Mouse (Mus musculus): Measurements from ENCODE around the gene Fam160a2. TPM values are rescaled to one million over a fixed set of nuclear protein-coding genes. Genes with fewer than 3 reads are reported as not detected.
"Not testable (repeated sequence)": the region's sequence is repeated elsewhere in the genome, so short reads cannot be mapped to it uniquely, and the experiment has no call there.

Fam160a2 gene
- polyA plus RNA-seq, 1 experiment from 2014 or later = 30.6 TPM

DNA sequence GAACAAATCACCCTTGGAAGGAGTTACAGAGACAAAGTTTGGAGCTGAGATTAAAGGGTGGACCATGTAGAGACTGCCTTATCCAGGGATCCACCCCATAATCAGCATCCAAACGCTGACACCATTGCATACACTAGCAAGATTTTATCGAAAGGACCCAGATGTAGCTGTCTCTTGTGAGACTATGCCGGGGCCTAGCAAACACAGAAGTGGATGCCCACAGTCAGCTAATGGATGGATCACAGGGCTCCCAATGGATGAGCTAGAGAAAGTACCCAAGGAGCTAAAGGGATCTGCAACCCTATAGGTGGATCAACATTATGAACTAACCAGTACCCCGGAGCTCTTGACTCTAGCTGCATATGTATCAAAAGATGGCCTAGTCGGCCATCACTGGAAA, 43.8 kb downstream of the Fam160a2 start:
- not testable (repeated sequence) for H3K9me3 ChIP-seq (replicated peaks; ENCODE audit: control insufficient read depth, low read length); H3K36me3 ChIP-seq (ENCODE audit: control insufficient read depth, insufficient read depth, low read length); H3K27me3 ChIP-seq (ENCODE audit: control insufficient read depth, insufficient read depth, low read length); H3K4me2 ChIP-seq; H3K27ac ChIP-seq (ENCODE audit: low read depth, low read length); H3K9ac ChIP-seq (ENCODE audit: low read depth, low read length); H3K4me1 ChIP-seq (ENCODE audit: control insufficient read depth, insufficient read depth, low read length); ATAC-seq (replicated peaks; ENCODE audit: insufficient number of reproducible peaks, low FRiP score, low TSS enrichment); H3K4me3 ChIP-seq (ENCODE audit: low read depth, low read length)
- no CpG with 5 or more reads among the region's 5 CpGs for WGBS (ENCODE audit: insufficient replicate concordance)

DNA sequence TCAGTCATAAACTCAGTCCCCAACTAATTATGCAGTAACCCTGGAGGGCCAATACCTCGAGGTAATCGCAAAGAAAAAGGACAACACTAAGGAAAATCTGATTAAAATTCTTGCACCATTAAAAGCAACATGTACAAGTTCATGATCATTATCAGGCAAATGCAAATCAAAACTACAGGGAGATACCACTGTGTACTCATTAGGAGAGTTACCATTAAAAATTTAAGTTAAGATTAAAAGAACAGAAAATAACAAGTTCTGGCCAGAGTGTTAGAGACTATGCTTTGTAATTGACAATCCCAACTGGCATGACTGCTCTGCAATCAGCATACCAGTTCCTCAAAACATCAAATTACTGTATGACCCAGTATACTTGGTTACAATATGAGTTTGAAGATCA, 57.1 kb downstream of the Fam160a2 start:
- Histone ChIP-seq H3K27me3 (ENCODE audit: control insufficient read depth, insufficient read depth, low read length) (no peaks in the 10 kb centered on the region), H3K4me2 (no peak overlapping the region), H3K27ac (ENCODE audit: low read depth, low read length) (no peak overlapping the region), H3K4me3 (ENCODE audit: low read depth, low read length) (no peak overlapping the region), H3K9me3 (replicated peaks; ENCODE audit: control insufficient read depth, low read length) (no peaks in the 10 kb centered on the region), H3K4me1 (ENCODE audit: control insufficient read depth, insufficient read depth, low read length) (no peaks in the 10 kb centered on the region), H3K9ac (ENCODE audit: low read depth, low read length) (no peak overlapping the region), H3K36me3 (ENCODE audit: control insufficient read depth, insufficient read depth, low read length) (no peaks in the 10 kb centered on the region)
- 72% methylated on average over 2 of the region's 2 CpGs for WGBS (ENCODE audit: insufficient replicate concordance)
- no peak for ATAC-seq (replicated peaks; ENCODE audit: insufficient number of reproducible peaks, low FRiP score, low TSS enrichment)

DNA sequence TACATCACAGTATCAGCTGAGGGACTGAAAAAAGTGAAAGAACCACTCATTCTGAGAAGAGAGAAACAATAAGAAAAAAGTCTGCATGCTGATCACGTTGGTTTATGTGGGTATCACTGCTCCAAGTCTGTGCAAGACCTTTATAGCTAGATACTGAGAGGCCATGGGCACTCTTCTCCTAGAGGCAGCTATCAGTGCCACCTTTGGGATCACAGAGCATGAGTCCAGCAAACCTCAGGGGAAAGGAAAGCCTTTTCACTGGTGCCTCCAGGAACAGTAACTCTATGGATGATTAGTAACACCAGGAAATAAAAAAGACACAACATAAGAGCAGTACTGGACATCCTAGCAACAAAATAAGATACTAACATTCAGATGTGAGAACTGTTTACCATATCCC, 57.7 kb downstream of the Fam160a2 start, which contains the start of gene Olfr691:
Gene Olfr691, minus strand, starts transcription at position 101 of the 400 bp plus-strand sequence.
- Histone ChIP-seq H3K9me3 (replicated peaks; ENCODE audit: control insufficient read depth, low read length) (no peaks in the 10 kb centered on the region), H3K4me3 (ENCODE audit: low read depth, low read length) (no peak within 1 kb of the TSS), H3K4me2 (no peak within 1 kb of the TSS), H3K9ac (ENCODE audit: low read depth, low read length) (no peak within 1 kb of the TSS), H3K27me3 (ENCODE audit: control insufficient read depth, insufficient read depth, low read length) (no peaks in the 10 kb centered on the region), H3K27ac (ENCODE audit: low read depth, low read length) (no peak within 1 kb of the TSS), H3K4me1 (ENCODE audit: control insufficient read depth, insufficient read depth, low read length) (no peaks in the 10 kb centered on the region), H3K36me3 (ENCODE audit: control insufficient read depth, insufficient read depth, low read length) (no peaks in the 10 kb centered on the region)
- WGBS (ENCODE audit: insufficient replicate concordance) = 34% methylated on average over 1 of the region's 1 CpGs
- no peak for ATAC-seq (replicated peaks; ENCODE audit: insufficient number of reproducible peaks, low FRiP score, low TSS enrichment)

DNA sequence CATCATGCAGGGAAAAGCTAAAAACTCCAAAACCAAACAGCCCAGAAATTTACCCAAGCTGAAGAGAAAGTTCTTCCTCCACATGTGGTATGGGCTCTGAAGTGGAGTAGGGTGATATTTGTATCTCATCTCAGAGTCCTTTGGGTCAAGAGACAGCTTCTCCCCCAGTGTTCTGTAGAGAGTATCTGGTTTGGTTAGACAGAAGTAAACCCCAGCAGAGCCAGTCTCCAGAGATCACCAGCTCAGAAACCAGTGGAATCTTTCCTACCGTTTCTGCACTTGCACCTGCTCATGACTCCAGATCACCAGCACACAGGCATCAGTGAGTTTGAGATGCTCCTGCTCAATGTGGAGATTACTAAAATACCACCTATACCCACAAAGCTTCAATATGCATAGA, 65.8 kb downstream of the Fam160a2 start, which contains the start of gene Olfr690:
Gene Olfr690, minus strand, starts transcription at position 101 of the 400 bp plus-strand sequence.
- Histone ChIP-seq H3K4me3 (ENCODE audit: low read depth, low read length) (no peak within 1 kb of the TSS), H3K4me2 (no peak within 1 kb of the TSS), H3K27ac (ENCODE audit: low read depth, low read length) (no peak within 1 kb of the TSS), H3K9ac (ENCODE audit: low read depth, low read length) (no peak within 1 kb of the TSS), H3K4me1 (ENCODE audit: control insufficient read depth, insufficient read depth, low read length) (no peaks in the 10 kb centered on the region), H3K9me3 (replicated peaks; ENCODE audit: control insufficient read depth, low read length) (no peaks in the 10 kb centered on the region), H3K27me3 (ENCODE audit: control insufficient read depth, insufficient read depth, low read length) (no peaks in the 10 kb centered on the region), H3K36me3 (ENCODE audit: control insufficient read depth, insufficient read depth, low read length) (no peaks in the 10 kb centered on the region)
- WGBS (ENCODE audit: insufficient replicate concordance) = 79% methylated on average over 1 of the region's 1 CpGs
- ATAC-seq (replicated peaks; ENCODE audit: insufficient number of reproducible peaks, low FRiP score, low TSS enrichment) = no peak

DNA sequence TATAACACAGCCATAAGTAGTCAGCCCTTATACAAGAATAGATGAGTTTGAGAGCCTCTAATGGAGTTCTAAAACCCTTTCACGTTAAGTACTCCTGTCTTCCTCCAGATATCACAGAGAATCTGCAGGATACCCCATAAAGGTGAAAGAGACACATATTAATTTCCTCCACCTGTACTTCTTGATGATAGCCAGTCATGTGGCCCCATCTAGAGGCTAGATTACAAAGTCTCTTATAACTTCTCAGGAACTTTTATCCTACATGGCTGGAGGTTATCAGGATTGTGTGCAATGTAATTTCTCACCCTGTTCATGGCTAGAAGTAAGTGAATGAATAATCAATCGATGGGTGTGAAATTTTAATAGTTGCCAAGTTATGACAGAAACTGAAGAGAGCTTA, 74.6 kb downstream of the Fam160a2 start:
- 64% methylated on average over 2 of the region's 2 CpGs for WGBS (ENCODE audit: insufficient replicate concordance)
- ATAC-seq (replicated peaks; ENCODE audit: insufficient number of reproducible peaks, low FRiP score, low TSS enrichment) = no peak
- Histone ChIP-seq H3K36me3 (ENCODE audit: control insufficient read depth, insufficient read depth, low read length) (no peaks in the 10 kb centered on the region), H3K27ac (ENCODE audit: low read depth, low read length) (no peak overlapping the region), H3K4me2 (no peak overlapping the region), H3K4me1 (ENCODE audit: control insufficient read depth, insufficient read depth, low read length) (no peaks in the 10 kb centered on the region), H3K27me3 (ENCODE audit: control insufficient read depth, insufficient read depth, low read length) (no peaks in the 10 kb centered on the region), H3K9ac (ENCODE audit: low read depth, low read length) (no peak overlapping the region), H3K9me3 (replicated peaks; ENCODE audit: control insufficient read depth, low read length) (no peaks in the 10 kb centered on the region), H3K4me3 (ENCODE audit: low read depth, low read length) (no peak overlapping the region)

Other genes starting within 250 kb of the Fam160a2 start
- gene Olfr684, start 236.4 kb downstream of the Fam160a2 start, polyA plus RNA-seq (2014; fragmentation: Nextera tagmentation; extraction: Ambion mirVana) = not detected in 2 replicates
- gene Olfr685, start 214.0 kb downstream of the Fam160a2 start, polyA plus RNA-seq (2014; fragmentation: Nextera tagmentation; extraction: Ambion mirVana) = not detected in 2 replicates
- not detected in 2 replicates for gene Olfr686, start 192.6 kb downstream of the Fam160a2 start, polyA plus RNA-seq (2014; fragmentation: Nextera tagmentation; extraction: Ambion mirVana)
- not detected in 2 replicates for gene Olfr688, start 112.0 kb downstream of the Fam160a2 start, polyA plus RNA-seq (2014; fragmentation: Nextera tagmentation; extraction: Ambion mirVana)
- gene Olfr689, start 88.9 kb downstream of the Fam160a2 start, polyA plus RNA-seq (2014; fragmentation: Nextera tagmentation; extraction: Ambion mirVana) = not detected in 2 replicates
- not detected in 2 replicates for gene Olfr690, start 66.0 kb downstream of the Fam160a2 start, polyA plus RNA-seq (2014; fragmentation: Nextera tagmentation; extraction: Ambion mirVana)
- gene Olfr691, start 57.8 kb downstream of the Fam160a2 start, polyA plus RNA-seq (2014; fragmentation: Nextera tagmentation; extraction: Ambion mirVana) = not detected in 2 replicates
- not detected in 2 replicates for gene Olfr692, start 31.8 kb downstream of the Fam160a2 start, polyA plus RNA-seq (2014; fragmentation: Nextera tagmentation; extraction: Ambion mirVana)
- gene Gm5901, start 25.0 kb downstream of the Fam160a2 start, polyA plus RNA-seq (2014; fragmentation: Nextera tagmentation; extraction: Ambion mirVana) = not detected in 2 replicates
- not detected in 2 replicates for gene Cnga4, start 4.5 kb upstream of the Fam160a2 start, polyA plus RNA-seq (2014; fragmentation: Nextera tagmentation; extraction: Ambion mirVana)
- 0.16 TPM in 1 of 2 replicates, not detected in the other for gene Cckbr, start 25.7 kb upstream of the Fam160a2 start, polyA plus RNA-seq (2014; fragmentation: Nextera tagmentation; extraction: Ambion mirVana)
- gene Cavin3, start 82.2 kb upstream of the Fam160a2 start, polyA plus RNA-seq (2014; fragmentation: Nextera tagmentation; extraction: Ambion mirVana) = 71.2 and 74.7 TPM in 2 replicates
- gene Smpd1, start 154.3 kb upstream of the Fam160a2 start, polyA plus RNA-seq (2014; fragmentation: Nextera tagmentation; extraction: Ambion mirVana) = 53.8 and 62.2 TPM in 2 replicates
- gene Apbb1, start 181.6 kb upstream of the Fam160a2 start, polyA plus RNA-seq (2014; fragmentation: Nextera tagmentation; extraction: Ambion mirVana) = 43.5 and 49.7 TPM in 2 replicates
- gene Hpx, start 200.1 kb upstream of the Fam160a2 start, polyA plus RNA-seq (2014; fragmentation: Nextera tagmentation; extraction: Ambion mirVana) = 0.76 and 1.4 TPM in 2 replicates
- gene Trim3, start 233.5 kb upstream of the Fam160a2 start, polyA plus RNA-seq (2014; fragmentation: Nextera tagmentation; extraction: Ambion mirVana) = 20.2 and 23.7 TPM in 2 replicates
- gene Timm10b, start 240.0 kb upstream of the Fam160a2 start, polyA plus RNA-seq (2014; fragmentation: Nextera tagmentation; extraction: Ambion mirVana) = 151 and 160 TPM in 2 replicates
- gene Arfip2, start 240.4 kb upstream of the Fam160a2 start, polyA plus RNA-seq (2014; fragmentation: Nextera tagmentation; extraction: Ambion mirVana) = 48.5 and 57.3 TPM in 2 replicates
- gene Gm45799, start 240.5 kb upstream of the Fam160a2 start, polyA plus RNA-seq (2014; fragmentation: Nextera tagmentation; extraction: Ambion mirVana) = 30.2 and 39.0 TPM in 2 replicates